Mouse (Mus musculus) lung, postnatal 14 days (tissue): ENCODE measurements around the gene Gclm.
"Not testable (repeated sequence)": the region's sequence is repeated elsewhere in the genome, so short reads cannot be mapped to it uniquely, and the experiment has no call there.

ENCODE experiments used
- DNase-seq: peaks from one replicate; pipeline ENCODE4 v3.0.0; 2021

Gclm gene

DNA sequence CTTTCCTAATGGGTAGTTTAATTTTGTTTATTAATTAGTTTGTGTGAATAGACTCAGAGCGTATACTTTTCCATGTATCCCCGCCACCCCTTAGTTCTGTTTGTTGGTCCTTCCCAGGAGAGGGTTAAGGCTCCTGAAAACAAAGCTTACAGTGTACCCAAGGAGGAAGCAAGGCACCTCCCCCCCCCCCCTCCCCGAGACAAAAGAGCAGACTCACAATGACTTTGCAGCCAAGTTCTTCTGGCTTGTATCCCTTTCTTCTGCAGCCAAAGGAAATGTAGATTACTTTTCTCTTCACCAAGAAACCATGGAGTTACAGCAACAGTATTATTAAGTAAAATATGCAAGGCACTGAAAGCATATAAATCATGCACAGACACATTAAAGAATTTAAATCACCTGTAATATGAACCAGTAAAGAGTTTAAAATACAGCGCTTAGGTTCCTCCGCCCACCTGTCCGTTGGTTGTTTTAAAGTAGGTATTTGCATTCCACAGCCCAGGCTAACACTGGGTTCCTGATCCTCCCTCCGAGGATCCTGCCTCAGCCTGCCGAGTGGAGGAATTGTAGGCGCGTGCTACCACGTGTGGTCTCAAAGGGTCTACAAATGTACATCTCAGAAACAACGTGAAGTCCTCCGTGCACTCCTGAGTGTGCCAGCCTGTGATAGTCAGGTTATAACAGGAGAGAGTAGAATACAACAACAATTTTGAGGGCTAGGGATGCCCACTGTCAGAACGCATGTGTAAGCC, 1.8 kb upstream of the Gclm start:
- DNase-seq, result no peak

DNA sequence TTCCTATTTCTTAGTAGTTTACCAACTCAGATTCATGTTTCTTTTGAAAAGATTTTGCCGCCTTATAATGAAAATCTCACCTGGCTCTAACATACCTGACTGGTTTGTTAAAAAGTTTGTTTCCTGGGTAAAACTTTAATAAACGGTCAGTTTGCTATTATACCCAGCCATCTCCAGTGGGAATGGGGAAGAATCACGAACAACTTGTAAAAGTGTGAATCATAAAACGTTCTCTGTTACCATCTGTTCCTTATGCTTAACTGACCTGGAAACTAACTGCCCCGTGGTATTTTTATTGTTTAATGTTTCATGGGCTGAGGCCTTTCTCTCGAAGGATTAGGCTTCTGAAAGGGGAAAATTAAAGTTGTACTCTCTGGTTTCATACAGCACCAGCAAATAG, 598 bp upstream of the Gclm start:
- no peak for DNase-seq

DNA sequence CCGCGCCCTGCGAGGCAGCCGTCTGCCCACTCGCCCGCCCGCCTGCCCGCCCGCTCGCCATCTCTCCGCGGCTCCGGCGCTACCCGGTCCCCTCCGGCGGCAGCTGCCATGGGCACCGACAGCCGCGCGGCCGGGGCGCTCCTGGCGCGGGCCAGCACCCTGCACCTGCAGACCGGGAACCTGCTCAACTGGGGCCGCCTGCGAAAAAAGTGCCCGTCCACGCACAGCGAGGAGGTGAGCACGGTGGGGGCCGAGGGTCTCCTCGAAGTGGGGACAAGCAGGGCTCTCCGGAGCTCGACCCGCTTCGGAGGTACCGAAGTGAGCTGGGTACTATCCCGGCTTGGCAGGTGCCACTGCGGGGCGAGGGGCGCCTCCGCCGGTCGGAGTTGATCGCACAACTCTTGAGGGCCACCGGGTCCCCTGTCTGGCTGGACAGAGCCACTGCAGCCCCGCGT, 548 bp downstream of the Gclm start:
- peak; percentile 60 for DNase-seq

DNA sequence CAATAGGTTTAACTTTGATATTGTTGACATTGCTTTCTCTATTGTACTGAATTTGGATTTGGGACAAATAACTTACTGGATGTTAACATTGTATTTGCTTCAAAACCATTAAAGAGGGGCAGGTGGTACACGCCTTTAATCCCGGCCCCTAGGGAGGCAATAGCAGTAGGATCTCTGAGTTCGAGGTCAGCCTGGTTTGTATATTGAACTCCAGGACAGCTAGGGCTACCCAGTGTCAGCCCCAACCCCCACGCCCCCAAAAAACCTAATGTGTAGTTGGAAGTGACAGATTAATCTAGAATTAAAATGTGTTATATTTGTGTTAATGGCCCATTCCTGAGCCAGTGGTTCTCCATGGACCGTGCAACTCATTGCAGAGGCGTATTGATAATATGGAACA, 1.0 kb downstream of the Gclm start:
- DNase-seq, result no peak

DNA sequence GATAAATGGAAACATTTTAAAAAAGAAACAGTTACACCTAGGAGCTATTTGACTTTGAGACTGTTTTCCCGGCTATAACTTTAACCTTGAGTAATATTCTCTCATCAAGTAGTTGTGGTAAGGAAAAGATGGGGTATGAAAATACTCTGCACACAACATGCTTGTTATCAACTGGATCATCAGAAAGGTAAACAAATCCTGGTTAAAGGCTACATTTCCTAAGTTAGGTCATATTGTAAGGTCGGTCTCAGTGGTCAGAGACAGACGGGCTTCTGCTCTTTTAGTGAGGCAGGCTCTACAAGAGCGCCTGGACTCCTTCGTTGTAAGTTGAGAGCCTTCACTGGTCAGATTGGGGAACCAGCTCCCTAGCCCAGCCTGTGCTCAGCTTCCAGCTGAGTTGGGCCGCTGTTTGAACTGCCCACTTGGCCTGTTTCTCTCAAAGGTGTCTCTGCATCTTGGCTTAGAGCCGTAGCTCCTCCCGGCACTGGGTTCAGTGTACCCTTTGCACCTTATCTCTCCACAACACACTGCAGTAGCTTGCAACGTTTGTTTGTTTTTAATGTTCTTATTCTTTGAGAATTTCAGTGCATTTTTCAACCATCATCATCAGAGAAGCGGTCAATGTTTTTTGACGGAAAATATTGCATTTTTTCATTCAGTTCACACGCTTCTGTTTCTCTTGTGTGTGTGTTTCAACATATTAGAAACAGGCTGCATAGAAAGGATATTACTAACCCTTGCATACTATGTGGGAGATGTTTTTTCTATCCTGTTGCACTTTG, 1.8 kb downstream of the Gclm start:
- no peak for DNase-seq

DNA sequence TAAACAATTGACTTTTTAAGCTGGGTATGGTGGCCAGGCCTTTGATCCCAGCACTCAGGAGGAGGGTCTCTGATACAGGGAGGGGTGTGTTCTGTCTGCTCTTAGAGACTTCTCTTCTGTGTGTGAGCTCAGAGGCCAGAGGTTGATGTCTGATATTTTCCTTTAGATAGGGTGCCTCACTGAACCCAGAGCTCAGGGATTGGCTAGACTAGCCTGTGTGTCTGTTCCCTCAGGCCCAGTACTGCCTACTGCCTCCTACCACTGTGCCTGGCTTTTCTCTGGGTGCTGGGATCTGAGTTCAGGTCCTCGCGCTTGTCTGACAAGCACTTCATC, 2.4 kb downstream of the Gclm start:
- DNase-seq, result no peak

DNA sequence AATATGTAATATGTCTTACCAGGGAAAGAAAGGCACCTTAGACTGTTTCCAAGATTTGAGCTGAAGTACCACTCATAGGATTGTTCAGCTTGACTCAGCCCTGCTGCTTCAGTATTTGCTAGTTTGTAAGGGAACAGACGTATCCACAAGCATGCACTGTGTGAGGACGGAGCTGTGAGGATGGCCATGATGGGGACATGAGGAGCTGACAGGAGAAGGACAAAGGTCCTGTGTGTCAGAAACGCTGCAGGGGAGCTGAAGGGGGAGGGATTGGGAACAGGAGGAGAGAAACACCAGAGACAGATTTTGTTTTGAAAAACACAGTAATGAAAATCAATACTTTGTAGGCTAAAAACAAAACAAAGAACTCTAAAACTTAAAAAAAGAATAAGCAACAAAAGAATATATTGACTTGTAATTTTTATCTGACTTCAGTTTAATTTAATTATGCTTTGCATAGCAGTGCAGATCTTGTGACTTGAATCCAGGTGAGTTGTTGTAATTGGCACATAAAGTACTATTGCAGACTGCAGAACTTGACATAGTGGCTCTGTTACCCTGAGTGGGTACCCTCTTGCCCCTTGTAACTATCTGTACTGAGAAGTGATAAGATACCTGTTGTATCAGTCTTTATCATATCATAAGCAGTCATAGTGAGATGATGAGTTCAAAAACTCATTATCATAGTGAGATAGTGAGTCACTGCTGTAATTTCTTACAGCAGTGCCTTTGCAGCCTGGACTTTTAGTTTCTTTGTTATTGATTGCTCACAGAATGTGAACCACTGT, 7.3 kb downstream of the Gclm start:
- no peak for DNase-seq

DNA sequence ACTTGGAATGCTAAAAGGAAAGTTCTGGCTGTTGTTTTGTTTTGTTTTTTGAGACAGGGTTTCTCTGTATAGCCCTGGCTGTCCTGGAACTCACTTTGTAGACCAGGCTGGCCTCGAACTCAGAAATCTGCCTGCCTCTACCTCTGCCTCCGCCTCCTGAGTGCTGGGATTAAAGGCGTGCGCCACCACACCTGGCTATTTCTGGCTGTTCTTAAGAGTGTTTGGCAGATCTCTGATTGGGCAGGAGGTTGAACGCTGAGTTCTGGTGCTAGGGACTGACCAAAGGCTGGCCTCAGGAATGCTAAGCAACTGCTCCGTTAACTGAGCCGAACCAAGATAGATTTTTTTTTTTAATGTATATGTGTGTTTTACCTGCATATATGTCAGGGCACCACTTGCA, 8.7 kb downstream of the Gclm start:
- not testable (repeated sequence) for DNase-seq

DNA sequence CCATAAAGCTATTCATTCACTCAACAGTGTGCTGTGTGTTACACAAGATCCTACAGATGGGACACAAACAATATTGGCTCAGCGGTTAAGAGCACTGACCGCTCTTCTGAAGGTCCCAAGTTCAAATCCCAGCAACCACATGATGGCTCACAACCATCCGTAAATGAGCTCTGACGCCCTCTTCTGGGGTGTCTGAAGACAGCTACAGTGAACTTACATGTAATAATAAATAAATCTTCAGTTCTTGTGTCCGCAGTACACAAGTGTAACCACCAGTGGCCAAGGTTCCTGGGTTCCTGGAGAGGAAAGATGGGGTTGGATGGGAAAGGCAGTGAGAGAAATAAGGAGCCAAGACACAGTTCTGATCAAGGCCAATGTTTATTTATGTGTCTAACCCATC, 24.6 kb downstream of the Gclm start:
- no peak for DNase-seq

DNA sequence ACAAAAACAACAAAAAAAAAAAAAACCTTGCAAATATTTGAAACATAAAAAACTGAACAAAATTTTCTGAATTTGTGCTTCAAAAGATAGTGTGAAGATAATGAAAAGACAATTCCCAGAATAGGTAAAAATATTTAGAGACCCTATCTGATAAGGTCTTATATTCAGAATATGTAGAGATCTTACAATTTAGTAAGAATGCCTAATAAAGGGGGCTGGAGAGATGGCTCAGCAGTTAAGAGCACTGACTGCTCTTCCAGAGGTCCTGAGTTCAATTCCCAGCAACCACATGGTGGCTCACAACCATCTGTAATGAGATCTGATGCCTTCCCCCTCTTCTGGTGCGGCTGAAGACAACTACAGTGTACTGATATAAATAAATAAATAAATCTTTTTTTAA, 27.2 kb downstream of the Gclm start:
- DNase-seq, result not testable (repeated sequence)

DNA sequence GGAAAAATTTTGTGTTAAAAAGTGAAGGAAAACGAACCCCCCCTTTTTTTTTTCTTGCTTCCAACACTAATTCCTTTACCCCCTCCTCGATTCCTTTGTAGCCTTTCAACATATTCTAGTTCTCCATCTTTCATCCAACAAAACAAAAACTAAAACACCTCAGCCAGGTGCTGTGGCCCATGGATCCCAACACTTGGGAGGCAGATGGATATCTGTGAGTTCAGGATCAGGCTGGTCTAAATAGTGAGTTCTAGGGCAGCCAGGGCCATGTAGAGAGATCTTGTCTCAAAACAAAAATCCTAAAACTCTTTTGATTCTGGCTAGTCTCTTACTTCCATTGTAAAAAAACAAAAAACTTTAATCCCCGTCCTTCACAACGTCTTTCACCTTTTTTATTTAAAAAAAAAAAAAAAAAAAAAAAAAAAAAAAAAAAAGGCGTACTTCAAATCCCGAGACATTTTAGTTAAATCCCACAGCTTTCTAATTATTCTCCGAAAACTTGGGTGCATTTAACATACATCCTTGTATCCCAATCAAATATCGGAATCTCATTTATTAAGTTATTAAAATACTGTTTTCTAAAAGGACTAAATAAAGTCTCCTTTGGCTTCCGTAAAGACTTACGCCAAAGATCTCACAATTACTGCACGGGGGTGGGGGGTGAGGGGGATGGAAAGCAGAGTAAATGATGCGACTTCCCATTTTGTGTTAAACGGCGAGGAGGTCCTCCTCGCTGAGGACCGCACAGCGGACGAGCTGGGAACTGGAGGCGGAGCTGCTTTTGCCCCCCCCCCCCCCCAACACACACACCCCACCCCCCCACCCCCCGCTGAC, 28.3 kb downstream of the Gclm start:
- DNase-seq, result no peak

DNA sequence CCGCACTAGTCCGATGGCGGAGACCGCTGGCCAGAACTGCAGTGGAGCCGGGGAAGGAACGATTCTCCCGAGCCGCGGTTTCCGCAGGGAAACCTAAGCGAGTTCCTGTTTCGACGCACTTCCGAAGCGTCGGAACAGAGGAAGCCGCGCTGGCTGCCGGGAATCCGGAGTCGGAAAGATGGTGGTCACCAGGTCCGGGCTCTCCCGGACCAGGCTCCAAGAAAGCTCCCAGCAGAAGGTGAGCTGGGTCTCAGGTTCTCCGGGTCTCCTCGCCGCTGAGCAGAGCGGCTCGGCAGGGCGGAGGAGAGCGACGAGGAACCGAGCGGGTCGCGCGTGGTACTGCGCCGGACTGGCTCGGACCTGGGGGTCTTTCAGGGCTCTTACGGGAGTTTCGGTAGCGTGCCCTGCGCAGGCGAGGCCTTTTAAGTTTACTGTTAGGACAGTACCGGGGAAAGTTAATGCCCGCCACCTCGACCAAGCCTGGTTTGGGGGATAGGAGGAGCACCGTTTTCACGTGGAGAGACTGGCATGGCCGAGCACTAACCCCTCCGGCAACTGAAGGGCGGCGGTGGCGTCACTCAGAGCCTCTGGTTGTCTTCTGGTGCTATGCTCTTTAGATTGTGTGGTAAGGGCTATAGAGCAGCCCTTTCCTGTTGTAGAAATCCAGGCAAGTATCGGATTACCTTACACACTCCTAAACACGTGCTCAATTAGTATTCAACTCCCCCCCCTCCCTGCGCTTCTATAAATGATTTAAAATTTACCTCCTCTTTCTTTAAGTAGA, 29.1 kb downstream of the Gclm start, which contains the start of gene Dnttip2:
TSS of gene Dnttip2 (plus strand) at position 148 of the 784 bp plus-strand sequence.
- DNase-seq, result peak; percentile 90

DNA sequence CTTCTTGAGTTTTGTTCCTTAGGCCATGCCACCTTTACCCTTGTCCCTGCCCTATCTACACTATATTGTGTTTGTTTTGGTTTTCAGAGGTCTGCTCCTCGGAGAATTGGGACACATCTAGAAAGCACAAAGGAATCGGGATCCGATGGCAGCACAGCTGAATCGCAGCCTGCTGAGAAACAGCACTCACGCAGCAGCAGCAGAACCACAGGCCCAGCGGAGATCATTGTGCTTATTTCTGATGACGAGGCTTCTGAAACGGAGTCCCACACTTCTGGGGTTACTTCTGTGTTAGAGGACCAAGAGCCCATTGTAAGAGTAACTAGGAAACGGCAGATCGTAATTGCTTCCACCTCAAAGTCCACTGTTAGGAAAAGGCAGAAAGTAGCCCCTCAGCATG, 29.8 kb downstream of the Gclm start:
- no peak for DNase-seq

DNA sequence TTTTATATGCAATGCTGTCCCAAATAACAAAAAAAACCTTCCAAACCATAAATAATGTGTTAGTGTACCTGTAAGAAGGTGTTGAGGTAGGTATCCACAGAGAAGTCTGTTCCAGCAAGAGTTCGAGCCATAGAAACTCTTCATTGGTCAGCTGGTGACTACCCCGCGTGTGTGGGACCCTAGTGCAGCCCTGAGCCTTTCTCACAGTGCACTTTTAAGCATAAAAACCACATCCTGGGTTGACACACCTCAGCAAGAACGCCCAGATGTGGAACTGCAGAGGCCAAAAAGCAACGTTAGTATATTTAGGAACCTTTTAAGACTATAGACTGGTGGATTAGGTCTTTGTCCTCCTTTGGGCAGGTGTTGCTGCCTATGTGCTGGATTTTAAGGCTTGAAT, 41.8 kb downstream of the Gclm start:
- DNase-seq, result no peak

DNA sequence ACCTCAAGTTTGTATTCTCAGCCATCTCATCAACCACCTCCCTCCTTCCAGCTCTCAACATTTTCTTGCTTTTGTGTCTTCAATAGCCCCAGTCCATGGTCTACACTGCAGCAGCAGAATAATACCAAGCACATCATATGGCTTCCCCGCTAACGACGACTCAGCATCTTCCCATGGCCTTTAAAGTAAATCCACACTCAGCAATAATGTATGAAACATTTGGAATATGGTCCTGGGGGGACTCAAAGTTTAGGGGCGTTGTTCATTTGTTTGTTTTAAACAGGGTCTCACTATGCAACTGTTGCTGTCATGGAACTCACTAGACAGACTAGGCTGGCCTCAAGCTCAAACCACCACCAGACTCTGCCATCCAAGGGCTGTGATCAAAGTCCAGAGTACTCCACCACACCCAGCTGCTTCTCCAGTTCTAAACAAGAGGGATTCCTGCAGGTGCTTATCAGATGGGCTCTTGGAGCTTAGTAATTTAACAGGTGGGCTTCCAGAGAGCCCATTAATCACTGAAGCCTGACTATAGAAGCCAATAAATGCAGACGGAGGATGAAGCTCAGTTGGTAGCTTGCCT, 43.3 kb downstream of the Gclm start:
- DNase-seq, result no peak

DNA sequence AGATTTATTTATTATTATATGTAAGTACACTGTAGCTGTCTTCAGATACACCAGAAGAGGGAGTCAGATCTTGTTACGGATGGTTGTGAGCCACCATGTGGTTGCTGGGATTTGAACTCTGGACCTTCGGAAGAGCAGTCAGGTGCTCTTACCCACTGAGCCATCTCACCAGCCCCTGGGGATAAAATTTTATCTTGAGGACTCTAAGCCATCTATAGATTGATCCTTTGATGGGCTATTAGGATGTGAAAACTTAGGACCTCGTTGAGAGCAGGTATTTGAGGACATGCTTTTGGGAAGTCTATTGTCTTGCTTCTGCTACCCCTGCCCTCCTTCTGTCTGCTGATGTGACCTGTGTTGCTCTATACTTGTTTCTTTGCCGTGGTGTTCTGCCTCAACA, 44.0 kb downstream of the Gclm start:
- not testable (repeated sequence) for DNase-seq

DNA sequence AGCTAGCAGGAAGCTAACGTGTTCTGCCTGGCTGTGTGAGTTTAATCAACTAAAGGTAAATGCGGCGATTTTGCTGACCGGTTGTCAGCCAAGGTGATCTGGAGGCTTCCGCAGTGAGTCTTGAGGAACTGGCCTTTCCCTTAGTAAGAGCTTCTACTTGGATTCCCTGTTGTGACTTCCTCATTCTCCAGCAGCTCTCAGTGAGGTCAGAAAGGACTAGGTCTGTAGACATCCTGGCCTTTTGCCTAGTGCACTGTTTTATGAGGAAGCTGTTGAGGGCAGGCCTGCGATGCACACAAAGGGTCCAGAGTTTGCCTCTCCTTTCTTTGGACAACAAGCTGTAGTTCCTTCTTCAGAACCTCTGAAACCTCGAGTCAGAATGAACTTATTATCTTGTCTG, 45.3 kb downstream of the Gclm start:
- DNase-seq, result peak; percentile 44

DNA sequence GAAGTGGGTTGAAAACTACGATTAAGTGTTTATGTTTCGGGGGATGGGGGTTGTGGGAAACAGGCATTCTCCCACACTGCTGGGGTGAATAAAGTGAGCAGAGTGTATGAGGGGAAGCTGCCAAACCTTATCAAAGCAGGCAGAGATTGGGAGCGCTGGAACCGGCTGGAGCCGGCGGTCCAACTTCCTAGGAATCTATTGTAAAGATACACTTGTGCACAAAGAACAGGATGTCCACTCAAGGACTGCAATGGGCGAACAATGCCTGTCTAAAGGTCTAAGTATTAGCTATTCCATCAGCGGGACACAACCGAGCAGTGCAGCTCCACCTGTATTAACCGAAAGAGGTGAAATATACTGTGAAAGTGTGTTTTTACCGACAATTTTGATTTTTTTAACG, 46.5 kb downstream of the Gclm start:
- peak; percentile 33 for DNase-seq

DNA sequence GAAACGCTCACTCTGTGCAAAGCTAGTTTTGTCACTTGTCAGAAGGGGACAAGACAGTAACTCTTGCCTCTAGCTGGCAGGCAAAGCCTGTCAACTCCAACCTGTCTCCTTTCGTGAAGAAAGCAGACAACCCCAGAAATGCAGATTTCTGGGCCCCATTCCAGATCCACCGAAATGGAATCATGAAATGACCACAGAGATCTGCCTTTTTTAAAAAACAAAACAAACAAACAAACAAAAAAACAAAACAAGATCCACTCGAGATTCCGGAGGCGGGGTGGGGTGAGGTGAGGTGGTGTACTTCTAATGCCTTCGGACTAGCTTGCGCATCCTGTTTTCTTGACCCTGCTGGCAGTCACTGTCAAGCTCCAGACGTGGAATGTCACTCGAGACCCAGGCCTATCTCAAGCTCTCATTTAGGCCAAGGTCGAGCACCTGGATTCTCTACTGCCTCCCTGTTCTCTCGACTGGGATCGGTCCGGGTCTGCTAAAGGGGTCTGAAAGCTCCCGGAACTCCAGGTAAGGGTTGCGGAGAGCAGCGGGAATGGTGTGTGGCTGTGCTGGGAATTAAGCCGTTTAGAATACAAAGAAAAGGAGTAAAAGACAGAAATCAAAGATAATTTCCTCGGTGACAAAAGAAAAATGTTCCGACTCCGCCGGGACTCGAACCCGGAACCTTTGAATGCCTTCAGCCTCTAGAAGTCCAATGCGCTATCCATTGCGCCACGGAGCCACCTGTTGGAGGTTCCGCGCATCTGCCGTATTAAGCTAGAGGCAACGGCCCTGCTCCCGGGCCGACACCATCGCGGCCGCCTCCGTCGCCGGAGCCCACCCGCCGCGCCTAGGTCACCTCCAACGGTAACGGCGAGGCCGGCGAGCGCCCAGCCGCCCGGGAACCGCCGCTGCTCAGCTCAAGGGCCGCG, 47.2 kb downstream of the Gclm start:
- peak; percentile 98 for DNase-seq

DNA sequence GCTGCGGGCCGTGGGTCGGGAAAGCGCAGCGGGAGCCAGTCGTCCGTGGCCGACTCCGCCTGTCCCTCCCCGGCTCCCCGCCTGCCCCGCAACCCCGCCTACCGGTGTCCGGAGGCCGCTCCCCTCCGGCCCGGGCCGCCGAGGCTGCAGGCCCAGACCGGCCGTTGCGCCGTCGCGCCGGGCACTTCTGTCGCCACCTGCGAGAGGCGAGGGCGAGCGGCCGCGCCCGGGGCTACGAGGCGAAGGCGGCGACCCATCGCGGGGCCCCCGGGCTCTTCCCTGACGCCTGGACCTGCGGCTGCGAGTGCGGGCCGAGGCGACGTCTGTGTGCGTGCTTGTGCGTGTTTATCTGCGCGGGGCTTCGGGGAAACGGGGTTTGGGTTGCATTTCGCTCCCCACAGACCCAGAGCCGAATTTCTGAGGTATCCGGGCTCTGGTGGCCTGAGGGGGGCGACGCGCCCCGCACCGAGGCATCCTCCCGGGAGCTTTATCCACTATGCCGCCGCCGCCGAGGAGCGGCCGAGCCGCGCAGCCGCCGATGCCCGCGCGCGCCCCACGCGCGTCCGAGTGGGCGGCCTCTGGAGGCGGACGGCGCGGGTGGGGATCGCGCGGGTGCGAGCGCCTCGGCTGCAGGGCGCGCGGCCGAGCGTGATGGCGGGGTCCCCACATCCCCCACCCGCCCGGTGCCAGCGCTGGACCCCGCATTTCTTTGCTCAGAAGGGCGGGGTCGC, 48.0 kb downstream of the Gclm start:
- DNase-seq, result no peak
